Mouse (Mus musculus): ENCODE results near the gene Gna15.

The Gna15 gene

GRCm38 (mm10) chr10:81523142-81523541 is 883 bp downstream of the Gna15 start:
- peak; percentile 57 for DNase-seq (ENCODE audit: low read depth)

- DNase-seq (ENCODE audit: low read depth) = no peak
Observed at GRCm38 (mm10) chr10:81519978-81520365, 4.1 kb downstream of the Gna15 start.

GRCm38 (mm10) chr10:81519227-81519977 is 4.6 kb downstream of the Gna15 start:
- peak; percentile 98 for DNase-seq (ENCODE audit: low read depth)

GRCm38 (mm10) chr10:81518546-81518945 is 5.5 kb downstream of the Gna15 start:
- peak; percentile 79 for DNase-seq (ENCODE audit: low read depth)

DNA sequence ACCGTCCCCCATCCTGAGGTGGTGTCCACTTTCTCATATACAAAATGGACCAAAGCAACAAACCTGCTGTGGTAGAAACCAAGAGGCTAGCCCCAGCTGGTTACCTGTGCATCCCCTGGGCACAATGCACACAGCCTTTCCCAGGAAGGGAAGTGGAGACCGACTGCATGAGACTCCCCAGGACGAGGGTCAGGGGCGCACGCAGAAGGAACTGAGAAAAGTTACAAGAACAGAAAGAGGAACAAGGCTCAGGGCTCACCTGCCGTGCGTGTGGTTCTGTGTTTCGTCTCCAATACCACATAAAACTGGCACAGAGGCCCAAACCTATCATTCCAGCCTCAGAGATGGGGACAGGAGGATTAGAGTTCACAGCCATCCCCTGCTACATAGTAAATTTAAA is 6.8 kb downstream of the Gna15 start:
- no peak for DNase-seq (ENCODE audit: low read depth)

DNA sequence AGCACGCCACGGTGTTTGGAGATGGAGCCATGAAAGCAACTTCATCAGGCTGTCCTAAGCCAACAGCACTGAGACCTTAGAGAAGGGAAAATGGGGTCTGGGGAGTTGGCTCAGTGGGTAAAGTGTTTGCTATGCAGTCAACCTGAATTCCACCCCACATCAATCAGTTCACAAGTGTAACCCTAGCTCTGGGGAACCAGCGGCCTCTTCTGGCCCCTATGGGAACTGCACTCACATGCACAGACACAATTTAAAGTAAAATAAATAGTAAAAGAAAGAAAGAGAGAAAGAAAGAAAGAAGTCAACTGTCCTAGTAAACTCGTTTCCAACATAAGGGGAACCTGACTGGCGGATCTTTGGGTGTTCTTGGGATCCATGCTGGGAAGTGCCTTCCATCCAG is 10.2 kb downstream of the Gna15 start:
- no peak for DNase-seq (ENCODE audit: low read depth)

GRCm38 (mm10) chr10:81510246-81510810 is 13.7 kb downstream of the Gna15 start:
- peak; percentile 86 for DNase-seq (ENCODE audit: low read depth)

DNA sequence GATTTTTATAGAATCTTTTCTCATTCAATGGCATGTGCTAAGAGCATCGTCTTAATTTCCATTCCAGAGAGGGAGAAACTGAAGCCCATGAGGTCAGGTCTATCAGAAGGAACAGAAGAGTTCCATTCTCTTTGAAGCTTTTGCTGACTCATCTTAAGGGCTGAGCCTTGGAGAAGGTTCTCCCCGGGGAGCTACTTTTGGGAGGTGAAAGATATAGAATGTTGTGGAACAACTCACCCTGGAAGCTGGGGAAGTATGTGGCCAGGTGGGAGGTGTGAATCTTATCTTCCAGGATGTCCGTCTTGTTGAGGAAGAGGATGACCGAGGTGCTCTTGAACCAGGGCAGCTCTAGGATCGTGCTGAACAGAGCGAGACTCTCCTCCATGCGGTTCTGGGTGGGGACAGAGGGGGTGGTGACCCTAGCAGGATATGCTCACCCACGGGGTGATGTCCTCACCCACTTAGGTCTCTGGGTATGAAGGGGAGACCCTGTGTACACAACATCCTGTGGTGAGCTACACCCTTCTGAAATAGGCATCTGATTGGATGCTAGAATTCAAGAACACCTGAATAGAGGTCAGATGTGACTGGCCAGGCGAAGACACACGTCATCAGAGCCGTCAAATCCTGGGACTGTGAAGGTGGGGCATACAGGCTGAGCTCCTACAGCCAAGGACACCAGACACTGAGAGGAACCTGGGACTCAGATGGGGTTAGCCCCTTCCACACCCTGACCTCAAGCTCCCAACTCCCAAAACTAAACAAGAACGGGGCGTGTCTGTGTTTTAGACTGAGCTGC is 16.1 kb downstream of the Gna15 start:
- no peak for DNase-seq (ENCODE audit: low read depth)

DNA sequence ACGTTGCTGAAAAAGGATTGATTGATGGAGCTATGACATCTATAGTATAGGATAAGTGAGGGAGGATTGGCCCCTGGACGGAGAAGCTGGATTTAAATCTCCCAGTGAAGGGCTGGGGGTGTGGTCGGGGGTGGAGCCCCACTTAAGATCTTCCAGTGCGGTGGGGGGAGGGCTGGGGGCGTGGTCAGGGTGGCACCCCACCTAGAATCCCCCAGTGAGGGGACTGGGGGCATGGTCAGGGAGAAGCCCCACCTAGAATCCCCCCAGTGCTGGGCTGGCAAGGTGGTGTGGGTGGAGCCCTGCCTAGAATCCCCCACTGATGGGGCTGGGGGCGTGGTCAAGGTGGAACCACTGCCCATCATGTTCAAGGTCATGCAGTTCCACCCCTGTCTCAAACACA is 16.9 kb downstream of the Gna15 start:
- no peak for DNase-seq (ENCODE audit: low read depth)

- DNase-seq (ENCODE audit: low read depth) = peak; percentile 64
Observed at GRCm38 (mm10) chr10:81505016-81505664, 18.9 kb downstream of the Gna15 start.

- DNase-seq (ENCODE audit: low read depth) = peak; percentile 58
Observed at GRCm38 (mm10) chr10:81502658-81503057, 21.4 kb downstream of the Gna15 start.

DNA sequence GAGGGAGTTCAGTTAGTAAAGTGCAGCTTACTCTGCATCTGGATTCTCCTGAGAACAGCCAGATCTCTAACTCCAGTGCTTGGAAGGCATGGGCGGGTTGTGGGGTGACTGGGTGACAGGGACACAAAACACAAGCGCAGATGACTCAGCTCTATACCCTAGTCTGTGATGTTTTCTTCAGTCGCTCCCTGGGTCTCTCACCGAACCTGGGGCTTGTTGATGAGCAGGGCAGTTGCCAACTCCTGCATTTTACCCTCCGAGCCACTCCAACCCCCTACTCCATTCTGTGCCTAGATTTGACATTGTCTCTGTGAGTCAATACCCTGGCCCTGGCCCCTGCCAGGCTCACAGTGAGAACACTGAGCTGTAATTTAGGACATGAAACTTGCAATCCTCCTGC is 22.2 kb downstream of the Gna15 start:
- no peak for DNase-seq (ENCODE audit: low read depth)

- DNase-seq (ENCODE audit: low read depth) = no peak
Observed at GRCm38 (mm10) chr10:81500032-81500431, 24.0 kb downstream of the Gna15 start, which contains the start of gene S1pr4. Gene S1pr4, minus strand, starts transcription at chr10:81500132.

DNA sequence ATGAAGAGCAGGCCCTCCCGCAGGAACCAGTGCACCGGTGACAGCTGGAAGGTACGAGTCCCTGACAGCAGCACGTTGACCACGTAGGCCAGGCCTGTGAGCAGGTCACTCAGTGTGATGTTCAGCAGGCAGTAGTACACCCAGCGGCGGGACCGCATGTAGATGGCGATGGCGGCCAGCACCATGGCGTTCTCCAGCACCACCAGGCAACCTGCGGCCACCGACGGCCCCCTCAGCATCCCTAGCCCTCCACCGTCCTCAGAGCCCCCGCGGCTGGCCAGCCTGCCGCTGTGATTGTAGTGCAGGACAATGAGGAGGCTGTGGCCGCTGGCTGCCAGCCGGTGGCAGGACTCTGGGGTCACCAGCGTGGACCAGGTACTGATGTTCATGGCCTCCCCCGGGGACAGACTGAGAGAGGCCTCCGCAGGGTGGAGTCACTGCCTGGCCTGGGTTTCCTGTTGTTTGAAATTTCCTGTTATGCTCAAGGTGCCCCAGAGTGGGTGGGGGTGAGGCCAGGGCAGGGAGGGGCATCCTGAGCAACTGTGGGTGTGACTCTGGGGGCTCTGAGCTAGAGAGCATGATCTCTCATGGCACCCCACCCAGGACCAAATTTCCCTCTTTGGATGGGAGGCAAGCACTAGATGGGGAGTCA is 24.6 kb downstream of the Gna15 start:
- DNase-seq (ENCODE audit: low read depth) = peak; percentile 84

DNA sequence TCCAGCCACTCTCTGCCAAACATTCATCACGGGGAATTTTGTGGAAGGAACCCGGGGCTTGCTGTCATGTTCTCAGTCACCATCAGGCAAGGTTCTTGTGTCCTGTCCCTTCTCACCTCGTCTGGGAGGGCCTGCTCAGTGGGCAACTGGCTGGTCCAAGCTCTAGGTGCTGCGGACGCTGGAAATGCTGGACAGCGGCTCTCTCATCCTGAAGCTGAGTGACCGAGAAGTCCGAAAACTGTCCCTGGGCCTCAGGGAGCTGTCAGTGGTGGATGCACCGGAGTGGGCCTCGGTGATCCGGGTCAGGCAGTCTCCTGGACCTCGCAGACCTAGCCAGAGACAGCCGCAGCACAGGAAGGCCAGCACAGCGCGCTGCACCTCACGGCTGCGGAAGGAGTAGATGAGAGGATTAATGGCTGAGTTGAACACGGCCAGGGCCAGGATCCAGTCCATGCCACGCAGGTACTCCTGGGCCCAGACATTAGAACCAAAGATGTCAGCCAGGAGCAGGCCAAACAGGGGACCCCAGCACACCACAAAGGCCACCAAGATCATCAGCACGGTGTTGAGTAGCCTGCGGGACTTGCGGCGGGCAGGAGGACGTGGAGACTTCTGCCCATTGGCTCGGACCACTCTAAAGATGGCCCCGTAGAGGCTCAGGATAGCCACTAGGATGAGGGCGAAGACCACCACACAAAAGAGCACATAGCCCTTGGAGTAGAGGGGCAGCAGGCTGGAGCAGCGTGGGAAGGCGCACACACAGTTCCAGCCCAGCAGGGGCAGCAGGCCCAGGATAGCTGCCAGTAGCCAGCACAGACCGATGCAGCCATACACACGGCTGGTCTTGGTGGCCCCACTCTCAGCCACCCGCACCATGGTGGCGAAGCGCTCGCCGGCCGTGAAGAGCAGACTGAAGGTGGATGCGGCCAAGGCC is 25.4 kb downstream of the Gna15 start:
- peak; percentile 59 for DNase-seq (ENCODE audit: low read depth)

DNA sequence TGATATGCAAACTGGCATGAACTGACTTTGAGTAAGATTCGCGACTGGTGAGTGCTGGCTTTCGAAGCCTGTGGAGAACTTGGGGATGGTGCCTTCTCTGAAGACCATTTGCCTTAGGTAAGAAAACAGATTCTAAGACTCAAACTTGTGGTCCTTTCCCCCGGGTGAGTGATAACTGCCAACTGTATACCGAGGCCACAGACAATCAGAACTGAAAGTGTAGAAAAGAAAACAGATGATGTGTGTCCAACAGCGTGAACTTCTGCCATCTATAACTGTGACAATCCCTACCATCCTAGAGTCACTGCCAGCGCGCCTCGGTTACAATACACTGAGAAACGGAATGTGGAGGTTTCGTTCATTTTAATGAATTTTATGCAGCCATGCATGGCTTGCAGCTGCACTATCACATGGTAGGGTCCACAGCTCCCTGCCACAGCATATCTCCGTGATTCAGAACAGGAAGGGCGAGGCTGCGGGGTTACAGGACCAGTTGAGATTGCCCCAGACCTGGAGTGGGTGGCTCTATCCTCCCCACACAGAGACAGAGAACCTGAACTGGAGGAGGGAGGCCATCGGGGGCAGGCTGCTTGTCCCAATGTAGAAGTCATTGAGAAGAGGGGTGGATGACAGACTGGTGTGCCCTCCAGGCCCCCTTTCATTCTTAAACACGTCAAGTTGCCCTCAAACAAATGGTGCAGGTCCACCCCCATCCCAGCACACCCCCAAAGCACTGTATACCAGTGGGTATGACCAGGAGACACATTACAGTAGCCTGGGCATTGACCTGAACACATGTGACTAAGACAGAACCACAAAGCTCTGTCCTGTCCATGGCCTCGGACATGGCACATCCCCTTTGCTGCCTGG is 26.4 kb downstream of the Gna15 start:
- DNase-seq (ENCODE audit: low read depth) = peak; percentile 76

DNA sequence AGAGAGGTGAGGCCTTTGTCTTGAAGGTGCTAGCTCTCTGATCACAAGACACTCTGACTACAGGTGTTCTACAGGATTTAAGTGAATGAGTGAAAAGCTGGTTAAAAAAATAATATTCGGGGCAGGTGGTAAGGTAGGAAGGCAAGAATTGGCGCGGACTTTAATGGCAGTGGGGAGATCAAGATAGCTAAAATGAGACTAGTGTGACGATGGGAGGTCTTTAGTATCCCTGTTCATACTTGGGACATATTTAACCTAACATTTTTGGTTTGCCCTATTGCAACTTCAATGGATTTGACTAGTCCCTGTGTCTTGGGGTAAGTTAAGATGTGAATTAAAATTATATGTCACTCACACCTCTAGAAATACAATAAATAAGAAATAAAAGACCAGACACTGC is 27.1 kb downstream of the Gna15 start:
- no peak for DNase-seq (ENCODE audit: low read depth)

DNA sequence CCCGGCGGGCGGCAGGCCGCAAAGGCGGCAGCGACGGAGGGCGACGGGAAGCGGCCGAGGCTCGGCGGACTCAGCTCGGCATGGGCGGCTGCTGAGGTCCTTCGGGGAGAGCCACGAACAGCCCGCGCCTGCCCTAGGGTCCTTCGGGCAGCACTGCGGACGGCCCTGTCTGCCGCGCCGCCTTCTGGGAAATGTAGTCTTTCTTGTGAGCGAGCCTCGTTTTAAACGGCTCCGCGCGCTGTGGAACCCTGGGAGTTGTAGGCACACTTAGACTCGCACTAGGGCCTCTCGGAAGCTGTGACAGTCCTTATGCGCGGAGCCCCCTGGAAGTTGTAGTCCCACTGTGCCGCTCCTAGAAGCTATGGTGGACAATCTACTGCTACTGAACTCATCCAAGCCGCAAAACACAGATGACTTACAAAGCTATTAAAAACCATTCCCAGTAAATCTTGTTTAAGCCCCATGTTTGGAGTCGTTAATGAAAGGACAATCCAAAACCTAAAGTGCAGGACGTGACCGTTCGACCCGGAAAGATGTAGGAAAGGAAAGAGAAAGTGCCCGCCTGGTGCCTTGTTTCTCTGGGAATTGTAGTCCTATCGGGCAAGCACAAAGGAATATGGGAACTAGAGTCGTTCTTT is 27.6 kb downstream of the Gna15 start, which contains the start of gene Ncln:
Ncln (minus strand) TSS at position 129 of the 638 bp plus-strand sequence.
- peak; percentile 99 for DNase-seq (ENCODE audit: low read depth)

GRCm38 (mm10) chr10:81495616-81496263 is 28.3 kb downstream of the Gna15 start:
- no peak for DNase-seq (ENCODE audit: low read depth)

All from 416B (cell line).